Mouse (Mus musculus): ENCODE measurements around the gene Atp5d.

DNA sequence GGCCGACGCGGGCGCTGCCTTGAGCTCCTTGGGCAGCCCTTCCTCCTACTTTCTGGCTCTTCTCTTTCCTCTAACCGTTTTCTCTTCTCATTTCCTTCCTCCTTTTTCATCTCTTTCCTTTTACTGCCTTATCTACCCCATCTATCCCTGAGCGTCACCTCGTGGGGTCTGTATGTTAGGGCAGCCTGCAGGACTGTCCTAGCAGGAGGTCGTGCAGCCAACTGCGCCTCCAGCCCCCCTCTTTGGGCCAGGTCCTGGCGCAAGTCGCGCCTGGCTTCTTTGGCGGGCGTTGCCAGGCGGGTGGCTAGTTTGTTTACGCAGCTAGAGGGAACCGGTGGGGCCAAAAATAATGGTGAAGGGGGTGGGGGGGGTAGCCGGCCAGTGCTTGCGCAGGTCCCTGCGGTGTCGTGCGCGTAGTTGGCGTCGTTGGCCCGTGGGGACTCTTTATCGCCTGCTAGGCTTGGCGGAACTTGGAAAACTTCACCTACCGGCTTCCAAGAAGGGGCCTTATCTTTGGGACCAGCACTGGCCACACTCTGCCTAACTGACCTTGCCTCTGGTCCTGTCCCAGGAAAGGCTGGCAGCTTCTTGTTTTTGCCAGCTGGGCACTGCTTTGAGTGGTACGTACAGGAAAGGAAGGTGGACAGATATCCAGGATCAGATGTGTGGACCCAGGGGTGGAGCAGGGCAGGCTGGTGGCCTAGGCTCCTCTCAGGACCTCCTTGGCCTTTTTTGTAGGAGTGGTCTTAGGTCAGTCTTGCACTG, 21.3 kb upstream of the Atp5d start:
- no peak for TF ChIP-seq CTCF (conservative IDR thresholded peaks at IDR 0.05; ENCODE audit: low read length)
- TF ChIP-seq NANOG (IDR thresholded peaks at IDR 0.05; ENCODE audit: borderline replicate concordance, low read length): no peak

All from E14TG2a.4 (cell line).